Mouse (Mus musculus) CH12.LX (cell line): ENCODE measurements around the gene Jhy. TPM values are rescaled to one million over a fixed set of nuclear protein-coding genes. Genes with fewer than 3 reads are reported as not detected.

Source experiments
- DNase-seq: peaks from one replicate; pipeline ENCODE4 v3.0.0-alpha.2; 2013; ENCODE audit errors: extremely low read depth
- H3K27ac ChIP-seq: 2 replicates; pipeline ENCODE4 v1.5.1; 2012; ENCODE audit warnings: low read depth, mild to moderate bottlenecking, control low read depth, moderate library complexity; ENCODE audit not compliant: insufficient read depth
- H3K27me3 ChIP-seq: replicated peaks from 2 replicates; pipeline ENCODE3; 2012; ENCODE audit warnings: inconsistent platforms
- H3K36me3 ChIP-seq, 2 experiments: replicated peaks in 1 of 2; 2 replicates each; pipeline versions ENCODE3 to v1.6.1; 2012; ENCODE audit warnings: inconsistent platforms in 1 of 2, low read length in 1 of 2, mild to moderate bottlenecking in 1 of 2, mixed read lengths in 1 of 2, moderate library complexity in 1 of 2; ENCODE audit not compliant: control insufficient read depth in 1 of 2, insufficient read depth in 1 of 2
- H3K4me1 ChIP-seq, 2 experiments: 2 replicates each; pipeline ENCODE4 v1.6.1; 2012; ENCODE audit warnings: inconsistent platforms in 1 of 2, moderate library complexity in 1 of 2; ENCODE audit not compliant: insufficient read depth in 2 of 2, control insufficient read depth in 1 of 2
- H3K4me2 ChIP-seq: 2 replicates; pipeline ENCODE4 v1.6.1; 2012; ENCODE audit warnings: low read depth, mild to moderate bottlenecking, control low read depth; ENCODE audit not compliant: poor library complexity, insufficient read depth, severe bottlenecking
- H3K4me3 ChIP-seq, 3 experiments: fragments of 150-350 bp in 1 of 3; sonication (generic) in 1 of 3; replicated peaks in 1 of 3; 2 replicates each; pipeline versions ENCODE3 to v1.5.1; 2011 to 2012; ENCODE audit warnings: low read depth in 2 of 3, low read length in 2 of 3, mild to moderate bottlenecking in 2 of 3, moderate library complexity in 2 of 3, control low read depth in 1 of 3, improper control_type of control experiment in 1 of 3, inconsistent platforms in 1 of 3, mixed read lengths in 1 of 3; ENCODE audit not compliant: poor library complexity in 1 of 3
- H3K79me2 ChIP-seq: replicated peaks from 2 replicates; pipeline ENCODE4 v1.6.1; 2012; ENCODE audit warnings: mild to moderate bottlenecking, moderate library complexity; ENCODE audit not compliant: control insufficient read depth, poor library complexity, insufficient read depth, severe bottlenecking; ENCODE audit errors: extremely low read depth
- H3K9ac ChIP-seq: 2 replicates; pipeline ENCODE4 v1.6.1; 2012; ENCODE audit warnings: low read depth, mild to moderate bottlenecking, control low read depth, moderate library complexity; ENCODE audit not compliant: insufficient read depth
- H3K9me3 ChIP-seq: replicated peaks from 2 replicates; pipeline ENCODE3; 2012; ENCODE audit warnings: low read length, inconsistent platforms, mixed read lengths
- CHD1 ChIP-seq: IDR thresholded peaks from 2 replicates; pipeline ENCODE4 v1.6.1; 2012; ENCODE audit warnings: low read depth, low read length, improper control_type of control experiment, inconsistent platforms
- CTCF ChIP-seq, 2 experiments: IDR thresholded peaks in 1 of 2; conservative IDR thresholded peaks in 1 of 2; 2 replicates each; pipeline ENCODE4 v1.5.1; 2011 to 2012; ENCODE audit warnings: low read depth in 2 of 2, low read length in 2 of 2, improper control_type of control experiment in 1 of 2, inconsistent platforms in 1 of 2, mild to moderate bottlenecking in 1 of 2, moderate library complexity in 1 of 2
- EP300 ChIP-seq: IDR thresholded peaks from 2 replicates; pipeline ENCODE4 v1.6.1; 2011; ENCODE audit warnings: low read length, improper control_type of control experiment
- HCFC1 ChIP-seq: IDR thresholded peaks from 2 replicates; pipeline ENCODE4 v1.6.1; 2012; ENCODE audit warnings: low read depth, mild to moderate bottlenecking, inconsistent platforms, low read length, improper control_type of control experiment
- IRF4 ChIP-seq: IDR thresholded peaks from 2 replicates; pipeline ENCODE4 v1.6.1; 2014; ENCODE audit warnings: low read depth, mild to moderate bottlenecking, inconsistent platforms, low read length, improper control_type of control experiment
- JUND ChIP-seq: conservative IDR thresholded peaks from 2 replicates; pipeline ENCODE4 v1.6.1; 2011; ENCODE audit warnings: low read depth, low read length, improper control_type of control experiment
- KAT2A ChIP-seq: IDR thresholded peaks from 2 replicates; pipeline ENCODE4 v1.6.1; 2012; ENCODE audit warnings: low read length, improper control_type of control experiment, inconsistent platforms; ENCODE audit not compliant: insufficient replicate concordance
- MAX ChIP-seq: IDR thresholded peaks from 2 replicates; pipeline ENCODE4 v1.6.1; 2011; ENCODE audit warnings: low read length, improper control_type of control experiment
- NELFE ChIP-seq: IDR thresholded peaks from 2 replicates; pipeline ENCODE4 v1.6.1; 2011; ENCODE audit warnings: low read depth, low read length, improper control_type of control experiment
- NRF1 ChIP-seq: IDR thresholded peaks from 2 replicates; pipeline ENCODE4 v1.6.1; 2014; ENCODE audit warnings: low read depth, mild to moderate bottlenecking, inconsistent platforms, low read length, improper control_type of control experiment, moderate library complexity
- POLR2A ChIP-seq: IDR thresholded peaks from 2 replicates; pipeline ENCODE4 v1.6.1; 2011; ENCODE audit warnings: low read depth, mild to moderate bottlenecking, improper control_type of control experiment, low read length
- POLR2AphosphoS2 ChIP-seq: IDR thresholded peaks from 2 replicates; pipeline ENCODE4 v1.6.1; 2011; ENCODE audit warnings: low read depth, low read length, improper control_type of control experiment
- RAD21 ChIP-seq: IDR thresholded peaks from 2 replicates; pipeline ENCODE4 v1.6.1; 2011; ENCODE audit warnings: low read depth, mild to moderate bottlenecking, low read length, improper control_type of control experiment, moderate library complexity
- RCOR1 ChIP-seq: conservative IDR thresholded peaks from 2 replicates; pipeline ENCODE4 v1.6.1; 2012; ENCODE audit warnings: low read depth, mild to moderate bottlenecking, inconsistent platforms, low read length, improper control_type of control experiment
- SMC3 ChIP-seq: IDR thresholded peaks from 2 replicates; pipeline ENCODE4 v1.6.1; 2011; ENCODE audit warnings: low read depth, low read length, improper control_type of control experiment
- UBTF ChIP-seq: IDR thresholded peaks from 2 replicates; pipeline ENCODE4 v1.6.1; 2012; ENCODE audit warnings: low read depth, mild to moderate bottlenecking, inconsistent platforms, low read length, improper control_type of control experiment, moderate library complexity
- USF1 ChIP-seq: IDR thresholded peaks from 2 replicates; pipeline ENCODE4 v1.6.1; 2014; ENCODE audit warnings: low read depth, mild to moderate bottlenecking, inconsistent platforms, low read length, improper control_type of control experiment
- USF2 ChIP-seq: conservative IDR thresholded peaks from 2 replicates; pipeline ENCODE4 v1.6.1; 2011; ENCODE audit warnings: low read depth, low read length, improper control_type of control experiment
- ZC3H11A ChIP-seq: IDR thresholded peaks from 2 replicates; pipeline ENCODE4 v1.6.1; 2012; ENCODE audit warnings: low read depth, mild to moderate bottlenecking, inconsistent platforms, low read length, improper control_type of control experiment
- ZKSCAN1 ChIP-seq: IDR thresholded peaks from 2 replicates; pipeline ENCODE4 v1.6.1; 2012; ENCODE audit warnings: low read depth, inconsistent platforms, low read length, improper control_type of control experiment, borderline replicate concordance
- ZNF384 ChIP-seq: IDR thresholded peaks from 2 replicates; pipeline ENCODE4 v1.6.1; 2012; ENCODE audit warnings: low read depth, low read length, improper control_type of control experiment, inconsistent platforms
- dilution Hi-C: fragments of 300-500 bp; cut with MboI; formaldehyde crosslinking; loops from 2 replicates; pipeline ENCODE4 v1.14.3; 2020; ENCODE audit warnings: low sequenced_read_pairs; ENCODE audit not compliant: extremely low pct_unique_long_range_greater_than_20kb, extremely low pct_ligation_motif_present
- in situ Hi-C: fragments of 300-500 bp; cut with MboI; formaldehyde crosslinking; loops from 3 replicates; pipeline ENCODE4 v1.14.3; 2019; ENCODE audit warnings: low sequenced_read_pairs, low pct_ligation_motif_present, low pct_unique_long_range_greater_than_20kb, mixed read lengths
- polyA plus RNA-seq: library from polyadenylated mRNA; unstranded; fragments of >175 nt; gene quantifications from 2 replicates; pipeline ENCODE4 v1.2.1, GENCODE M21; 2012; ENCODE audit warnings: low read depth; ENCODE audit not compliant: insufficient read length
- total RNA-seq, 2 experiments: library from RNA; depleted of rRNA; stranded (reverse); fragments of 300-350 nt in 1 of 2; fragments of >200 nt in 1 of 2; gene quantifications; 2 replicates each; pipeline ENCODE4 v1.2.3; 2012 to 2014

The Jhy gene
- total RNA-seq (2012; rRNA removed), result not detected in 2 replicates
- total RNA-seq (2014; rRNA removed), result not detected in 2 replicates
- polyA plus RNA-seq, result not detected in 2 replicates

DNA sequence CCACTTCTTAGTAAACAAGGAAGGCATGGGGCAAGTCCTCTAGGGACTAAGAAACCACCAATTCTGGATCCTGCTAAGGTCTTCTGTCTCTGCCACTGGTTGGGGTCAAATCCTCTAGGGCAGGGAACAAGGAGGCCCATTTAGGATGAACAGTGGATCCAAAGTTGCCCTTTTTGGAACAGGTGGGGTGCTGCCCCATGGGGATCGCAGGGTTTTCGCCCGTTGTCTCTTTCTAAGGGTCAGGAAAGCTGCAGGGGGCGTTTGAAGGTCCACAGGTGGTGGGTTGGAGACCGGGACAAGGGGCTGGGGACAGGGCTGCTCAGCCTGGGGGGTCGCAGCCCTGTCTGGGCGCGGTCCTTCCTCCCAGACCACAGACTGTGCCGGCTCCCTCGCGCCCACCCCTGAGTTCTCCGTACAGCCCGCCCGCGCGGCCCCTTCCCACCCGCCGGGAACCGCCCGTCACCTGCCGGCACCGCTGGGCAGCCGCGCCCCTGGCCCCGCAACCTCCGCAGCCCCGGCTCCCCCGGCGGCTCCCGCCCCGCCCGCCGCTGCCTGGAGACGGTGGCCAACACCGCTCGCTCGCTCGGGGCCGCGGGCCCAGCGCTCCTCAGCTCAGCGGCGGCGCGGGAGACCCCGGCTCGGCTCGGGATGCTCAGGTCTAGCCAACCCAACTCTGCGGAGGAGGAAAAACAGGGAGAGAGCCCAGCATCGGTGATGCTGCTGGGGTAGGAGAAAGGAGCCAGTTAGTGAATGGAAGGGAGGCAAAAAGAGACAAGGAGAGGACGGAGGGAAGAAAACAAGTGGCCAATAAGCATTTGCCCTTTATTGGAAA lies at the start of gene Jhy:
Gene Jhy, minus strand, starts transcription at position 533 of the 832 bp plus-strand sequence.
- H3K79me2 ChIP-seq, result no peaks in the 10 kb centered on the region
- no peak within 1 kb of the TSS for H3K4me2 ChIP-seq
- in situ Hi-C loops, result no loop called here
- no peaks in the 10 kb centered on the region for H3K27me3 ChIP-seq
- H3K4me1 ChIP-seq, result peaks cover 0 to 15% of the 10 kb centered on the region in 2 experiments; a peak in 2 of 4 replicates
- no peak within 1 kb of the TSS for H3K4me3 ChIP-seq
- no peak within 1 kb of the TSS for H3K27ac ChIP-seq
- H3K9me3 ChIP-seq, result no peaks in the 10 kb centered on the region
- dilution Hi-C loops, result no loop called here
- DNase-seq, result no peak
- TF ChIP-seq USF1 (no peak), JUND (no peak), ZKSCAN1 (no peak), POLR2A (no peak), SMC3 (no peak), RAD21 (no peak), RCOR1 (no peak), MAX (no peak), CTCF (conservative IDR thresholded peaks at IDR 0.05 in 1 of 2, IDR thresholded peaks at IDR 0.05 in 1 of 2; ENCODE audit: low read depth in 2 of 2, low read length in 2 of 2) (no peak), HCFC1 (no peak), NELFE (no peak), EP300 (no peak), CHD1 (no peak), IRF4 (no peak)
- TF ChIP-seq, all 38 proteins: peak for 0
- Histone ChIP-seq H3K9ac (no peak within 1 kb of the TSS), H3K36me3 (no peaks in the 10 kb centered on the region)

DNA sequence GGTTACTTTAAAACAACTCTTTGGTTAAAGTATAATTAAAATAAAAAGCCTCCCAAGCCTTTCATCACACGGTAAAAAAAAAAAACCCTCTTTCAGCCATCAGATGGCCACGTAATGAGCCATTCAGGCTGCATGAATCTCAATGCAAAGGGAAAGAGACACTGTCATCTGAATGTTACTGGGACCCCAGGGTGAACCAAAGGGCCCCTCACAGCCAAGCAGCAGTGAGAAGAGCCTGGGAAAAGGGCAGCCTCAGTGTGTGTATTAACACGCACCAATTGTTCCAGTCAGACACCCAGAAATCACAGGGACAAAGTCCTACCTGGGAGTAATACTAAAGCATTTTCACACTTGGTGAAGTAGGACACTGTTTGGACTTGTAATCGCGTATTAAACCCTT lies 48.5 kb upstream of the Jhy start:
- no peaks in the 10 kb centered on the region for H3K27me3 ChIP-seq
- no peaks in the 10 kb centered on the region for H3K79me2 ChIP-seq
- H3K36me3 ChIP-seq, result peaks cover 0 to 16% of the 10 kb centered on the region in 2 experiments
- in situ Hi-C loops, result no loop called here
- no peak overlapping the region for H3K4me2 ChIP-seq
- H3K27ac ChIP-seq, result no peak overlapping the region
- no peak overlapping the region for H3K4me3 ChIP-seq
- no peaks in the 10 kb centered on the region for H3K4me1 ChIP-seq
- no peaks in the 10 kb centered on the region for H3K9me3 ChIP-seq
- H3K9ac ChIP-seq, result no peak overlapping the region
- dilution Hi-C loops, result no loop called here
- TF ChIP-seq NELFE, result no peak
- no peak for TF ChIP-seq MAX
- no peak for TF ChIP-seq POLR2AphosphoS2
- no peak for TF ChIP-seq ZC3H11A
- no peak for TF ChIP-seq ZKSCAN1
- TF ChIP-seq NRF1, result no peak
- TF ChIP-seq KAT2A, result no peak
- TF ChIP-seq UBTF, result no peak
- no peak for TF ChIP-seq POLR2A
- TF ChIP-seq ZNF384, result no peak
- TF ChIP-seq HCFC1, result no peak
- no peak for TF ChIP-seq USF2
- no peak for TF ChIP-seq CTCF (conservative IDR thresholded peaks at IDR 0.05 in 1 of 2, IDR thresholded peaks at IDR 0.05 in 1 of 2; ENCODE audit: low read depth in 2 of 2, low read length in 2 of 2)
- no peak for DNase-seq
